Mouse (Mus musculus) kidney, postnatal 4 days (tissue): ENCODE data around the gene Fbln1.
"Not testable (repeated sequence)": the region's sequence is repeated elsewhere in the genome, so short reads cannot be mapped to it uniquely, and the experiment has no call there.

Source experiments
- DNase-seq, 2 experiments: peaks; one replicate each; pipeline ENCODE4 v3.0.0; 2021; ENCODE audit warnings: mixed read lengths in 2 of 2

Gene Fbln1

GRCm38 (mm10) chr15:85298167-85298781, 92.5 kb downstream of the Fbln1 start:
- DNase-seq, result peak in 1 of 2 experiments; percentile 40

- DNase-seq, result no peak
These were observed 93.2 kb downstream of the Fbln1 start for GRCm38 (mm10) chr15:85298946-85299345.

- no peak for DNase-seq
These were observed 97.5 kb downstream of the Fbln1 start for GRCm38 (mm10) chr15:85303241-85303640.

- no peak for DNase-seq
These were observed 98.2 kb downstream of the Fbln1 start for GRCm38 (mm10) chr15:85303976-85304375.

GRCm38 (mm10) chr15:85307061-85307660, 101.4 kb downstream of the Fbln1 start:
- no peak for DNase-seq

GRCm38 (mm10) chr15:85311058-85311657, 105.4 kb downstream of the Fbln1 start:
- no peak for DNase-seq

GRCm38 (mm10) chr15:85315378-85316025, 109.8 kb downstream of the Fbln1 start:
- DNase-seq, result peak; percentile 87 to 88

- DNase-seq, result peak in 1 of 2 experiments; percentile 8
These were observed 110.8 kb downstream of the Fbln1 start for GRCm38 (mm10) chr15:85316342-85317140.

GRCm38 (mm10) chr15:85319924-85320668, 114.3 kb downstream of the Fbln1 start:
- peak in 1 of 2 experiments; percentile 18 for DNase-seq

GRCm38 (mm10) chr15:85323214-85323613, 117.5 kb downstream of the Fbln1 start:
- no peak for DNase-seq

GRCm38 (mm10) chr15:85324426-85324825, 118.7 kb downstream of the Fbln1 start:
- DNase-seq, result no peak

GRCm38 (mm10) chr15:85327808-85328207, 122.1 kb downstream of the Fbln1 start:
- peak in 1 of 2 experiments; percentile 42 for DNase-seq

- DNase-seq, result peak in 1 of 2 experiments; percentile 46
These were observed 122.7 kb downstream of the Fbln1 start for GRCm38 (mm10) chr15:85328455-85328854.

GRCm38 (mm10) chr15:85329096-85329495, 123.3 kb downstream of the Fbln1 start:
- no peak for DNase-seq

- no peak for DNase-seq
These were observed 124.3 kb downstream of the Fbln1 start for GRCm38 (mm10) chr15:85330024-85330423.

- DNase-seq, result not testable (repeated sequence)
These were observed 127.8 kb downstream of the Fbln1 start for GRCm38 (mm10) chr15:85333511-85333910.

GRCm38 (mm10) chr15:85334234-85334633, 128.5 kb downstream of the Fbln1 start:
- no peak for DNase-seq

GRCm38 (mm10) chr15:85335671-85336300, 130.0 kb downstream of the Fbln1 start, which contains the start of gene Atxn10:
Gene Atxn10, plus strand, starts transcription at chr15:85336245.
- peak in 1 of 2 experiments; percentile 20 for DNase-seq
